Mouse (Mus musculus): ENCODE data around the gene Pafah1b2. TPM values are rescaled to one million over a fixed set of nuclear protein-coding genes. Genes with fewer than 3 reads are reported as not detected.

The Pafah1b2 gene
- polyA plus RNA-seq (2015; fragmentation: Nextera tagmentation; extraction: Ambion mirVana), result 113 and 127 TPM in 2 replicates

DNA sequence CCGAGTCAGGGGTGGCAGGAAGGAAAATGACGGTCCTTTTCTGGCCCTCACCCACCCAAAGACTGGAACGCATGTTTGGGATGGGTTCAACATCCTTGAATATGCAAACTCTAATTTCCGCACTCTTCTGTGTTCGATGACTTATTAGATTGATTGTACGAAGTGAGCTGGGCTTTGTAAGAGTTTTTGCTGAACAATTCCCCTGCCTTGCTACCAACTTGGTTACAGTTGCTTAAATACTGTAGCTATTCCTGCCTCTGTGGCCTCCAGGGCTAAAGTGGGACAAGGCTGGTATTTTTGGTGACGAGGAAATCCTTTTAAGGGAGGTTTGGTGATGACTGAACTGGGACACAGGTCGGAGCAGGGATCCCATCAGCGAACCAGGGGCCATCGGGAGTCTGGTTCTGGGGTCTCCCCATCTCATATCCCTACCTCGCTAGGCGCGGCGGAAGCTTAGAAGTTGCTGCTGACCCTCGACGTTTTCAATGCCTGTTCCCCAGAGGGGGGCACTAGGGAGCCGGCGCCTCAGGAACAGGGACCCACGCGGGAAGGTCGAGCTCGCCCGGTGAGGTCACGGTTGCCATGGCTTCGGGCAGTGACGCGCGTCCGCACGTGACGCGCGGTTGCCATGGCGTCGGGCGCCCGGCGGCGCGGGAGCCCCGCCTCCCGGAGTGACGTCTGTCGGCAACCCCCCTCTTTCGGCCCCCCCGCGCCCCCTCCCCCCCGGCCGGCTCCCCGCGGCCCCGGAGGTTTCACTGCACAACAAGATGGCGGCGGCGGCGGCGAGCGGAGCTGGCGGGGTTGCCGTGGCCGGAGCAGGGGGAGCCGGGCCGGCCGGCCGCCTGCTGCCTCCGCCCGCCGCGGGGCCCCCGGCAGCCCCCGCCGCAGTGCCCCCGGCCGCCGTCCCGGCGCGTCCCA is at the start of gene Pafah1b2, which contains the start of gene Sik3:
Gene Pafah1b2, minus strand, starts transcription at position 600 of the 918 bp plus-strand sequence.
Gene Sik3, plus strand, starts transcription at position 730 of the 918 bp plus-strand sequence.
- Histone ChIP-seq H3K4me2 (ENCODE audit: low read length) (peak within 1 kb of the TSS; percentile 69), H3K27ac (peak within 1 kb of the TSS; percentile 96), H3K36me3 (ENCODE audit: insufficient read depth, low read length) (no peaks in the 10 kb centered on the region), H3K4me1 (replicated peaks; ENCODE audit: insufficient read depth, low read length) (peaks cover 30% of the 10 kb centered on the region), H3K27me3 (ENCODE audit: insufficient read depth, low read length) (no peaks in the 10 kb centered on the region), H3K4me3 (replicated peaks; ENCODE audit: low read depth, low read length) (peak within 1 kb of the TSS; percentile 96), H3K9ac (ENCODE audit: low read depth, low read length) (peak within 1 kb of the TSS; percentile 96), H3K9me3 (replicated peaks; ENCODE audit: low read length) (no peaks in the 10 kb centered on the region)
- TF ChIP-seq CTCF (IDR thresholded peaks at IDR 0.05; ENCODE audit: low read depth), result peak; percentile 84
- ATAC-seq (replicated peaks; ENCODE audit: low FRiP score, low read depth) (peak; percentile 87), DNase-seq (ENCODE audit: low spot score) (peak; percentile 96)
- 3% methylated on average over 67 of the region's 78 CpGs for WGBS

DNA sequence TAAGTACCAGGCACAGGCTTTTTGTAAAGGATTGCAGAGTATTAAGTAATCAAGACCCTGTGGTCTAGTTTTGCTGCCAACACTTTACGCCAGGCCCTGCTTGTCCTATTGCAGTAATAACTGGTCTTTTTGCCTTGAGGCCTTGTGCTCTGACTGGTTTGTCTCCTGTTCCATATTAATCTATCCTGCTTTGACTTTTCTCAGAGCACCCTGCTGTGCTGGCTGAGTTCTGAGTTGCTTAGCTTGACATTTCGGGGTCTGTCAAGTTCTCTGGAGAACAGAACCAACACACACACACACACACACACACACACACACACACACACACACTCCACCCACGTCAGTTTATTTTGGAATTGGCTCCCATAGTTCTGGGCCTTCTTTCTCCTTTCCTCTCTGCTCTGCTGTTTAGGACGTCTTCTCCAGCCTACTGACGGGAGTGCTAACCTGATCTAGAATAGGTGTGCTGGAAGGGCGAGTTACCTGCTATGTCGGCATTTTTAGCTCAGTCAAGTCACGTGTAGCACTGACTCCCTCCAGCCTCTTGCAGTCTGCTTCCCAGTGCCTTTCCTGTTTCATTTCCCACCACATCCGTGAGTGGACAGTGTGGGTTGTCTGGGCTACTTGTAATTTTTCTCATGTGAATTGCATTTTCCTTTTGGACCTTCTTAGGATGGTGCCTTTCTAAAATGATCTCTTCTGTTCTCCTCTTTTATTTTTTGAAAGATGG is 49.4 kb upstream of the Pafah1b2 start:
- no peak overlapping the region for H3K9ac ChIP-seq (ENCODE audit: low read depth, low read length)
- no peak for ATAC-seq (replicated peaks; ENCODE audit: low FRiP score, low read depth)
- H3K4me3 ChIP-seq (replicated peaks; ENCODE audit: low read depth, low read length), result no peak overlapping the region
- H3K27me3 ChIP-seq (ENCODE audit: insufficient read depth, low read length), result no peaks in the 10 kb centered on the region
- H3K4me1 ChIP-seq (replicated peaks; ENCODE audit: insufficient read depth, low read length), result peaks cover 2% of the 10 kb centered on the region; the same call in 1 of the 2 replicates
- 56% methylated on average over 9 of the region's 9 CpGs for WGBS
- no peak for DNase-seq (ENCODE audit: low spot score)
- H3K4me2 ChIP-seq (ENCODE audit: low read length), result no peak overlapping the region
- no peaks in the 10 kb centered on the region for H3K36me3 ChIP-seq (ENCODE audit: insufficient read depth, low read length)
- peak overlapping the region; percentile 21; the same call in 1 of the 2 replicates for H3K27ac ChIP-seq
- H3K9me3 ChIP-seq (replicated peaks; ENCODE audit: low read length), result no peaks in the 10 kb centered on the region
- TF ChIP-seq CTCF (IDR thresholded peaks at IDR 0.05; ENCODE audit: low read depth), result no peak

DNA sequence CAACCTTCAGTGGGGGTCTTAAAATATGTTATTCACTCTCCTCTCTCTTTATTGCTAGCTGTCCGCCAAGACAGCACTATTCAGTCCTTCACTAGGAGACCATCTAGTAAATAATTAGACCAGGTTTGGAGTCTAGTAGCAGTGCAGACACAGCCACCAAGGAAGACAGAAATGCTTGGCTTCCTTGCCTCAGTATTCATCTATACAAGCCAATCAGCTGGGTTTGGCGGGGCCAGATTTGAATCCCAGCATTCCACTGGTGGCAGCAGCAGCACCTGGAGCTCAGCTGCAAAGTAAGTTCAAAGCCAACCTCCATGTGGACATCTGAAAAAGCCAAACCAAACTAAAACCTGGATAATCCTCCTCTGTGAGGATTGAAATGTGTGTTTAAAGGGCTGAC is 47.8 kb upstream of the Pafah1b2 start:
- H3K27me3 ChIP-seq (ENCODE audit: insufficient read depth, low read length), result no peaks in the 10 kb centered on the region
- H3K36me3 ChIP-seq (ENCODE audit: insufficient read depth, low read length), result no peaks in the 10 kb centered on the region
- no peak overlapping the region for H3K4me2 ChIP-seq (ENCODE audit: low read length)
- H3K9me3 ChIP-seq (replicated peaks; ENCODE audit: low read length), result no peaks in the 10 kb centered on the region
- no peak overlapping the region for H3K9ac ChIP-seq (ENCODE audit: low read depth, low read length)
- no peak overlapping the region for H3K4me3 ChIP-seq (replicated peaks; ENCODE audit: low read depth, low read length)
- H3K4me1 ChIP-seq (replicated peaks; ENCODE audit: insufficient read depth, low read length), result peaks cover 2% of the 10 kb centered on the region; the same call in 1 of the 2 replicates
- DNase-seq (ENCODE audit: low spot score) (no peak), ATAC-seq (replicated peaks; ENCODE audit: low FRiP score, low read depth) (no peak)
- 68% methylated on average over 2 of the region's 2 CpGs for WGBS
- TF ChIP-seq CTCF (IDR thresholded peaks at IDR 0.05; ENCODE audit: low read depth), result no peak
- H3K27ac ChIP-seq, result no peak overlapping the region

DNA sequence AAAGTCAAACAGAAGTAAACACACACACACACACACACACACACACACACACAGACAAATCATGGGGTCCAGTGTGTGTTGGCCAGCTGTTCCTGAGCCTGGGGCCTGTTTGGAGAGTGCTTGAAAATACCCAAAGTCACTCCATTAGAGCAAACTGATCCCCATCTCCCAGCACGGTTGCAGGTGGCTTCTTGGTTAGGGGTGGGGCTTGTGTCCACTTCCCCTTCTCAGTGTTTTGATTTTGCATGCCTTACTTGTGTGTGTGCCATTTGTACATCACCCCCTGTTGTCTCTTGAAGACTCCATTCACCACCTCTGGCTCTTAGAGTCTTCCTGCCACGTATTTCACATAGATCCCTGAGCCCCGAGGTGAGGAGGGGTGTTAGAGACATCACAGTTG is 45.6 kb upstream of the Pafah1b2 start:
- Histone ChIP-seq H3K4me1 (replicated peaks; ENCODE audit: insufficient read depth, low read length) (peaks cover 10% of the 10 kb centered on the region; the same call in 1 of the 2 replicates), H3K4me3 (replicated peaks; ENCODE audit: low read depth, low read length) (no peak overlapping the region), H3K9me3 (replicated peaks; ENCODE audit: low read length) (no peaks in the 10 kb centered on the region), H3K4me2 (ENCODE audit: low read length) (no peak overlapping the region), H3K9ac (ENCODE audit: low read depth, low read length) (no peak overlapping the region), H3K27me3 (ENCODE audit: insufficient read depth, low read length) (no peaks in the 10 kb centered on the region), H3K27ac (no peak overlapping the region), H3K36me3 (ENCODE audit: insufficient read depth, low read length) (no peaks in the 10 kb centered on the region)
- ATAC-seq (replicated peaks; ENCODE audit: low FRiP score, low read depth) (no peak), DNase-seq (ENCODE audit: low spot score) (no peak)
- WGBS, result 91% methylated on average over 3 of the region's 3 CpGs
- no peak for TF ChIP-seq CTCF (IDR thresholded peaks at IDR 0.05; ENCODE audit: low read depth)

DNA sequence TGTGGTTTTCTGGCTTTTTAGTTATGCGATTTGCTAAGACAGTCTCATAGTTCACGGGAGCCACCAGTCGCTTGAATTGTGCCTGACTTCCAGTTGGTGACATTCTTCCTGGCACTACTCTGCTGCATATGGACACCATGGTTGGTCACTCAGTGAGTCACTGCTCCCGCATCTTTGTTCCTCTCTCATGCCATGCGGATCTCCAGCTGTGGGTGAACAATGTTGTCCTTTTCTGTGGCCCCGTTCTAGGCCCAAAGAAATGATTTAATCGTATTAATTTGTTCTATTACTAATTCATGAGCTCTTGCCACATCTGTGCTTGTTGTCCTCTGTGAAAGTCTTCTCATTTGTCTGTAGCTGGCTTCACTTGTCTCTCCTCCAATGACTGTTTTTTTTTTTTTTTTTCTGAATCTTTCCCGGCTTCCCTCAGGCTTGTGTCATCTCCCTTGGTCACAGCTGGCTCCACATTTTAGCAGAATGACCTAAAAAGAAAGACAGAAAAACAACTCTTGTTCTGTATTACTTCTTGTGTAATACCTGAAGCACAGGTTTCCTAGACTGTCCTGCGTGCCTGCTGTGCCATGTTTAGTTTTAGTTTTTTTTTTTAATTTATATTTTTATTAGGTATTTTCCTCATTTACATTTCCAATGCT is 40.6 kb upstream of the Pafah1b2 start:
- H3K4me2 ChIP-seq (ENCODE audit: low read length), result no peak overlapping the region
- no peaks in the 10 kb centered on the region for H3K27me3 ChIP-seq (ENCODE audit: insufficient read depth, low read length)
- H3K27ac ChIP-seq, result no peak overlapping the region
- H3K36me3 ChIP-seq (ENCODE audit: insufficient read depth, low read length), result no peaks in the 10 kb centered on the region
- no peak overlapping the region for H3K9ac ChIP-seq (ENCODE audit: low read depth, low read length)
- no peak for TF ChIP-seq CTCF (IDR thresholded peaks at IDR 0.05; ENCODE audit: low read depth)
- no peak overlapping the region for H3K4me3 ChIP-seq (replicated peaks; ENCODE audit: low read depth, low read length)
- DNase-seq (ENCODE audit: low spot score), result no peak
- no peaks in the 10 kb centered on the region for H3K9me3 ChIP-seq (replicated peaks; ENCODE audit: low read length)
- peaks cover 15% of the 10 kb centered on the region; the same call in 1 of the 2 replicates for H3K4me1 ChIP-seq (replicated peaks; ENCODE audit: insufficient read depth, low read length)
- 87% methylated on average over 9 of the region's 9 CpGs for WGBS
- no peak for ATAC-seq (replicated peaks; ENCODE audit: low FRiP score, low read depth)

DNA sequence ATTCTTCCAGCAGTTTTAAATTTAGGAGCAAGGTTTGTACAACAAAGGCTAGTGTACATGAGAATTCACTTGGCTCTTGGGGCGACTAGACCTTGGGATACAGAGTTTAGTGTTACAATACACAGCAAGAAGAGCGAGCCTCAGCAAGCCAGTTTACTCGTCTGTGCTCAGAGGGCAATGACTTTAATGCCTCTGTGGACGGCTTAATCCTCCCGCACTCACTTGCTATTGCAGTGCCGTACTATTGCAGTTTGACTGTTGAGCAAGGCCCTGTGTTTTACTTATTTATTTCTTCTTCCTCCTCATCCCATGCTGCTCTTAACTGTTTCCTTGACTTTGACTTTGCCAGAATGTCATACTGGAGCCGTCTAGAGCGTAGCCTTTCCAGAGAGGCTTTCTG is 37.7 kb upstream of the Pafah1b2 start:
- H3K4me2 ChIP-seq (ENCODE audit: low read length), result no peak overlapping the region
- DNase-seq (ENCODE audit: low spot score), result no peak
- no peak overlapping the region for H3K9ac ChIP-seq (ENCODE audit: low read depth, low read length)
- no peak for TF ChIP-seq CTCF (IDR thresholded peaks at IDR 0.05; ENCODE audit: low read depth)
- H3K4me3 ChIP-seq (replicated peaks; ENCODE audit: low read depth, low read length), result no peak overlapping the region
- no peaks in the 10 kb centered on the region for H3K36me3 ChIP-seq (ENCODE audit: insufficient read depth, low read length)
- no peak for ATAC-seq (replicated peaks; ENCODE audit: low FRiP score, low read depth)
- WGBS, result 62% methylated on average over 8 of the region's 8 CpGs
- no peaks in the 10 kb centered on the region for H3K27me3 ChIP-seq (ENCODE audit: insufficient read depth, low read length)
- peaks cover 19% of the 10 kb centered on the region; the same call in 1 of the 2 replicates for H3K4me1 ChIP-seq (replicated peaks; ENCODE audit: insufficient read depth, low read length)
- no peaks in the 10 kb centered on the region for H3K9me3 ChIP-seq (replicated peaks; ENCODE audit: low read length)
- peak overlapping the region; percentile 19; the same call in 1 of the 2 replicates for H3K27ac ChIP-seq
